Mouse (Mus musculus): ENCODE results near the gene Ghrh.

Gene Ghrh

DNA sequence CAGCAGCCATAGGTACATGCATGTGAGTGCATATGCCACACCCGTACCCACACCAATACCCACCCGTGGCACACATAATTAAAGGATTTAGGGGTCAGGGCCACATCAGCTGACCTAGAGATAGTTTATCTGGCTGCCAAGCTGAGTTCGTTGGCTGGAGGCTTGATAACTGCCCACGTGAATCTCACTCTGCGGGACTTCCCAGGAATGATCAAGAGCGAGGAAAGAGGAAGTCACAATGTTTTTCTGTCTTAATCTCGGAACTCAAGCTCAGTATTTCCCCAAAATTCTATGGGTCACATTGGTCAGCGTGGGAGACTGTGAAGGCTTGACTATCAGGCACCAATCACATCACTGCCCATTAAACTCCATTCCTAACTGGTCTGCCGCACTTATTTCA is 19.5 kb upstream of the Ghrh start:
- no peak for TF ChIP-seq GATA4 (IDR thresholded peaks at IDR 0.05; ENCODE audit: insufficient replicate concordance, low read length)

DNA sequence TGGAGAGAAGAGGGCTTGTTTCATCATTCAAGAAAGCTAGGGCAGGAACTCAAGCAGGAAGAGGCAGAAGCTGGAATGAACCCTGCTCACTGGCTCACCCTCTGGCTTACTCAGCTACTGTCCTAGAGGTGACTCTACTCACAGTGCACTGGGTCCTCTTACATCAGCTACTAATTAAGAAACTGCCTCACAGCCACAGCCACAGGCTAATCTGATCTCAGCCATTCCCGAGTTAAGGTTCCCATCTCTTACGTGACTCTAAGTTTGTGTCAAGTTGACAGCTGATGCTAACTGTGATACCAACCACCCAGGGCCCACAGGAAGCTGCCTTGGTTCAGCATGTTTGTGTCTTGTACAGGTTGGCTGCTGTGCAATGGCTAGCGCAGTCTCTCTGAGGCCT is 15.7 kb upstream of the Ghrh start:
- TF ChIP-seq GATA4 (IDR thresholded peaks at IDR 0.05; ENCODE audit: insufficient replicate concordance, low read length): no peak

DNA sequence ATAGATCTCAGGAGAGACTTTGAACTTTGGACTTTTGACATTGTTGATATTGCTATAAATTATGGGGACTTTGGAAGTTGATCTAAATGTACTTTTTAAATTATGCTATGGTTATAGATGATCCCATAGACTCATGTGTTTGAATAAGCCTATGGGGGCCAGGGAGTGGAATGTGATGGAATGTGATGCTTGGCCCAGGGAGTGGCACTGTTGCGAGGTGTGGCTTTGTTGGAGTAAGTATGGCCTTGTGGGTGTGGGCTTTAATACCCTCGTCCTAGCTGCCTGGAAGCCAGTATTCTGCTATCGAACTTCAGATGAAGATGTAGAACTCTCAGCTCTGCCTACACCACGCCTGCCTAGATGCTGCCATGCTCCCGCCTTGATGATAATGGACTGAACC is 12.7 kb upstream of the Ghrh start:
- no peak for TF ChIP-seq GATA4 (IDR thresholded peaks at IDR 0.05; ENCODE audit: insufficient replicate concordance, low read length)

DNA sequence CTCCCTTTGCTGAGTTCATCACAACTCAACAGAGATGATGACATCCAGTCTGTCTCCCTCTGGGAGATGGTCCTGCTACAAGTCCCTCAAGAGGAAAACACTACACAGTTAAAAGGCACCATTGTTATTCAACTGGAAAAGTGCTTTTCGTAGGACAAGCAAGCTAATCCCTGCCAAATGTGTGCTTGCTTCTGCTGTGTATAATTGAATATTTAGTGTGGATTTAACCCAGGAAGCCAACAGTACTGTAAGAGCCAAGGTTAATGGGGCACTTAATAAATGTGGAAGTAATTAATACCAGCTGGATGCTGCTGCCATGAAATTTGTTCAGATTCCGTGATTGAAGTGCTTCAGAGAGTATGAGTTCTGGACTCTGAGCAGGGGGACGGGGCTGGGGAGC is 6.8 kb upstream of the Ghrh start:
- TF ChIP-seq GATA4 (IDR thresholded peaks at IDR 0.05; ENCODE audit: insufficient replicate concordance, low read length): no peak

DNA sequence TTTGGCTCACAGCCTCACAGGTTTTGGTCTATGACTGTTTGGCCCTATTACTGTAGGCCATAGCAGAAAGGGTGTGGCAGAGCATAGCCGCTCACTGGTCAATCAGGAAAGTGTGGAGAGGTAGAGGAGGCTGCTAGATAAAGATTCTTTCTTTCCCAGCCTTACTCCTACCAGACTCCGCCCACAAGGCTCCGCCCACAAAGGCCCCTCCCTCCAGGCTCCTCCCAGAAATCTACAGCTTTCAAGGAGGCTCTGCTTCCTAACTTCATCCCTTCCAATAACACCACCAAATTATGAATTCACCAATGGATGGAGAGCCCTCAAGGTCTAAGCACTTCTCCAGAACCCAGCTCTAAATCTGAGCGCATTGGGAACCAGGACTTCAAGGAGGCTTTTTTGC is 5.9 kb upstream of the Ghrh start:
- no peak for TF ChIP-seq GATA4 (IDR thresholded peaks at IDR 0.05; ENCODE audit: insufficient replicate concordance, low read length)

DNA sequence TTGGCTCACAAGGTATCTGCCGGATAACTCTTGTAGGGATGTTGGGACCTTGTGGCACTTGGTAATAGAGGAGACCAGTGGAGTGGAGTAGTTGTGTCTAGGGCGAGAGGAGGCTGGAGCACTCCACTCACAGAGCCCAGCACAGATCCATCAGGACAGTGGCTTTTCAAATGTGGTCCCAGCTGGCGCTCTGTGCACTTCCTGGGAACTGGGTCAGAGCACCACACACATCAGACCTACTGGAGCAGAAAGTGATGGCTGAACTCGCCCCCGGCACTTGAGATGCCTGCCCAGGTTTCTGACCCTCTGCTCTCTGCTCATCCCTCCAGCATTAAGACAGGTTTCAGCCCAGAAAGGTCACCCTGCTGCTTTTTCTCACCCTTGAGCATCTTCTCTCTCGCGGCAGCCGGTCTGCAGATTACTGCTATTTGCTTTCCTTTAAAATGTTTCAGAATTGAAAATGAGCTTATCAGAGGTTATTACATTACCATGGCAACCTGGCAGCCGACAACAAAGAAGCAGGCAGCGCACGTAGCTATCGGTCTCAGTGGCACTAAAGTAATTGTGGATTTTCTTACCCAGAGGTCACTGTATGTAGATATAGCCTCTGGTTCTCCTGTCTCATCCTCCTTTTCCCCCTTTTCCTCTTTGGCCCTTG is 1.9 kb upstream of the Ghrh start:
- no peak for TF ChIP-seq GATA4 (IDR thresholded peaks at IDR 0.05; ENCODE audit: insufficient replicate concordance, low read length)

DNA sequence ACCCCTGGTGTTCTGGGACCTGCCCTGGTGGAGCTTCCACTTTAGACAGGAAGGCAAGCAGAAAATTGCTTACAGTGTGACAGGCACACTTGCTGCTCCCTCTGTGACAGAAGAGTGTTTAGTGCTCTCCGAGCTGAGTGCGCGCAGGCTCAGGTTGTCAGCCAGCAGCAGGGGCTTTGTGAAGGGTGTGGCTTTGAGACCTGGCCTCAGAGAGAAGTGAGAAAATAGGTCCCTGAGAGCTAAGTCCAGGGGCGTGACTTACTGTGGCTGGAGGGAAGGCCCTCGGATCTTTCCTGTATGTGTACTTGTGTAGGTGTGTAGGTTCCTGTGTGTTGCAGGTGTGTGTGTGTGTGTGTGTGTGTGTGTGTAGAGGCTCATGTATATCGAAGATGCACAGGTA is 4.0 kb downstream of the Ghrh start:
- no peak for TF ChIP-seq GATA4 (IDR thresholded peaks at IDR 0.05; ENCODE audit: insufficient replicate concordance, low read length)

DNA sequence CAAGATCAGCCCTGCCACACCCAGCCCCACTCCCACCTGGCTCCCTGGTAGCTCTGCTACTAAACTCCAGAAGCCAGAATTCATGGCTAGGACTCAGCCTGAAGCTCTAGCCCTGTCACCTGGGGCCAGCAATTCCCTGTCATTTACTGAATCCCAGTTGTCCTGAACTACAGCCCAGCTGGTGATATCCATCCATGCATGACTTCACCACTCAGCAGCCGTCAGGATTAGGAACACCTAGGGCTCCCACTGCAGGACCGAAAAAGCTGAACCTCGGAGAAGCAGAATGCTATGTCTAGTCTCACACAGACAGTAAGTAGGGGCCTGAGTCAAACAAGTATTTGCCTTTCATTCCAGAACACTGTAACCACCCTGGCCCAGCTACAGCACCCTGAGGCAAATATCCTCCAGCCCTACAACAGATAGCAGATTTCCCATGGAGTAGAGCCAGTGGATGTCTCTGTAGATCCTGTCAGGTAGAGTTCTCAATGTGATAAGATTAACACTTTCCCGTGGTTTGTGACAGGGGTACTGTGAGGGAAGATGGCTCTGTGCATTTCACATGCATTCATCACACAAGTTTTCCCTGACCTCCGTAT is 4.9 kb downstream of the Ghrh start:
- TF ChIP-seq GATA4 (IDR thresholded peaks at IDR 0.05; ENCODE audit: insufficient replicate concordance, low read length): no peak

DNA sequence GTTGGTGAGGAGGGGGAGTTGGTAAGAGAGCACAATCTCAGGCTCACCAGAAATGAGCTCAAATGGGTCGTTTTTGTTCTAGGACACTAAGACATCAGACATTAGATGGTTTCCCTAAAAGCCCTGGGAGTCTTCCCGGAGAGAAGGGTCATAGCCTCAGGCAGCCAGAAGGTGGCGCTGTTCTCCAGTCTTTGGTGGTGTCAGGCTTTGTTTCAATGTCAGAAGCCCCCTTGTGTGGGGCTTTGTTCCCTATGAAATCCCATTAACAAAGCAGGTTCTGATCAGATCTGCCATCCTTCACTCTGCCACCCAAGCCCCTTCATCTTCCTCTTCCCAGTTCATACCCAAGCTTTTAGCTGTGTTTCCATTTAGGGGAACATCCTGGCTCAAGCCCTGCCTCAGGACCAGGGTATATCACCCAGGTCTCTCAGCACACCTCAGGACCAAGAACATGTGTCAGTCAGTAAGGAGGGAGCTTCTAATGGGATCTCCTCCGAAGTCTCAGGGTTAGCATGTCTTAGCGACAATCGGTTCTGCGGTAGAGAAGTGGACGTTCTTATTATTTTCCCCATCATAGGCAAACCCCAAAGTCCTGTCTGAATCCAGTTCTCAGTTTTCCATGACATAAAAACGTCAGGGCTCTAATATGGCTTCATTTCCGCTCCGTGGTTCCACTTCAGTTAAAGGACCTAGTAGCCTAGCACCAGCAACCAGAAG is 5.6 kb downstream of the Ghrh start:
- TF ChIP-seq GATA4 (IDR thresholded peaks at IDR 0.05; ENCODE audit: insufficient replicate concordance, low read length): no peak

DNA sequence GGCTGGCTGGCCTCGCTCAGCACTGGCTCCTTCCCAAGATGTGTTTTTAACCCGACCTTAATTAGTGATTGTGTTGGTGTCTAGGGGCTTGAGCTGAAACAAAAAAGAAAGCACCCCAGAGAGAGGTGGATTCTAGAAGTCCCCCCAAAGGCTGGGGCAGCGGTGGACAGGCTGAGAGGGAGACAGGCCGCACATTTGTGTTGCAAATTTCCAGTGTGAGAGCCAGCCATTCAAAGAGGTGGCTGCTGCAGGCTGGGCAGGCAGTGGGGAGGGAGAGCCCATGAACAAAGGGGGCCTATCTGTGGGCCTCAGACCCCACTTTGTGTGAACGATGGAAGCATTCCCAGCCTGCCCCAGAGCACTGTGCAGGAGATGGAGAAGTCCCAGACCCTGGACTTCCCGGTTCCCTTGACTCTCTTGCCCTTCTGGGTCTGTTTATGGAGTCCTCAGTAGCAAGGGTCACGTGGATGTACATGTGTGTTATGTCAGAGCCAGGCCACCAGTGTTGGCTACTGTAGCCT is 7.0 kb downstream of the Ghrh start:
- no peak for TF ChIP-seq GATA4 (IDR thresholded peaks at IDR 0.05; ENCODE audit: insufficient replicate concordance, low read length)

DNA sequence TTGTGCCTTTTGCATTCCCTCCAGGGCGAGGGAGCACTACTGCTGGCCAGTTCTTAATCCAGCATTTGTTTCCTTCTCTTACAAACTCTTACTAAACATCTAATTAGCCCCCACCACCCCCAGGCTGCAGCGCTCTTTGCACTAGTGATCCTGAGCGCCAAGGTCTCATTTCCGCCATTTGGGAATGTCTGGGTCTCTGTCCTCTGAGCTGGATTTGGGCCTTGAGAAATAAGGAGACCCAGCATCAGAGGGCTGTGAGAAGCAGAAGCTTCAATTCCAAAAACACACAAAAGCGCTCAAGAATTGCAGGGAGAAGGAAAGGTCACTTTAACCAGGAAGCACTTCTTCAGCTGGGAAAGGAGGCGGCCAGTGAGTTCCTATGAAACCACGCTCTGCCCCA is 7.8 kb downstream of the Ghrh start:
- TF ChIP-seq GATA4 (IDR thresholded peaks at IDR 0.05; ENCODE audit: insufficient replicate concordance, low read length): no peak

DNA sequence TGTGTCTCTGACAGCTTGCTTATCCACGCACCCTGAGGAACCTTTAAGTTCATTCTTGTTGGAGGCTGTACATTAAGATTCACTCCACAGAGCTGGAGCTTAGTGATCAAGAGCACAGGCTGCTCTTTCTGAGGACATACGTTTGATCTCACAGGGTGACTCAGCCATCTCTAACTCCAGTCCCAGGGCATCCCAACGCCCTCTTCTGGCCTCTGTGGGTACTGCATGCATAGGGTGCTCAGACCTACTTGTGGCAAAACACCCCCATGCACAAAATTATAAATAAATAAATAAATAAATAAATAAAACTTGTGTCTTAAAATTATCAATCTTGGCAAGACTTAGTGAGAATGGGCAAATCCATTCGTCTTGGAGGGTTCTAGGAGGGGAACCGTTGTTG is 8.6 kb downstream of the Ghrh start:
- no peak for TF ChIP-seq GATA4 (IDR thresholded peaks at IDR 0.05; ENCODE audit: insufficient replicate concordance, low read length)

DNA sequence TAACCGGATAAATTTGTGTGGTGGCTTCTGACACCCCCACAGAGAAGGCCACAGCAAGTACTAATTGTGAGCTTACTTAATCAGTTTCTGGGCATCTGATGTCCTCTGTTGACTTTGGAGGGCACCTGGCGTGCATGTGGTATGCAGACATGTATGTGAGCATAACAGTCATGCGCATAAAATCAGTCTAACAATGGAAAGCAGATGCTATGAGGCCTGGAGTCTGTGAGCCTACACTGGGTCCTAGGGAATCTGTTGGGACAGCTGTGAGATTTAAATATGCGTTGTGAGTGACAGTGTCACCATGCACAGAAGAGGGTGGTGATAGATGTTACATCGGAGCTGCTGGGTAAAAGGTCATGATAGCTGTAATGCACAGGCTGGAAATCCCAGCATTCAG is 15.2 kb downstream of the Ghrh start:
- TF ChIP-seq GATA4 (IDR thresholded peaks at IDR 0.05; ENCODE audit: insufficient replicate concordance, low read length): no peak

DNA sequence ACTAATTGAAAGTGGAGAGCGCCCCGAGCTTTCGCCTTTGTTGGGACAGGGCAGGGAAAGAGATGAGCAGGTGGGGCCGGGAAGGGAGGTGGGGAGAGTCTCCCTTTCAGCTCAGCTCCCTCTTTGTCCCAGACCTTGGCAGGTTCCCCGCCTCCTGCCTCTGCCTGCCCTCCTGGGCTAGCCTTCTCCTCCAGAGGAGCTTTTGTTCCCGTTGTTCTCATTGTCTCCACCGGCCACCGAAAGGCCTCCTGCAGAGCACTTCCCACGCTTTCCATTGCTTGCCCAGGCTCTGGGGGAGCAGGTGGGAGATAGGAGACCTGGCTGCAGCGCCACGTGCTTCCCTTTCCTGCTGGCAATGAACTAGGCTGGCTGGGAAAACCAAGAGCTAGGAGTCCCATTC is 18.7 kb downstream of the Ghrh start:
- no peak for TF ChIP-seq GATA4 (IDR thresholded peaks at IDR 0.05; ENCODE audit: insufficient replicate concordance, low read length)

DNA sequence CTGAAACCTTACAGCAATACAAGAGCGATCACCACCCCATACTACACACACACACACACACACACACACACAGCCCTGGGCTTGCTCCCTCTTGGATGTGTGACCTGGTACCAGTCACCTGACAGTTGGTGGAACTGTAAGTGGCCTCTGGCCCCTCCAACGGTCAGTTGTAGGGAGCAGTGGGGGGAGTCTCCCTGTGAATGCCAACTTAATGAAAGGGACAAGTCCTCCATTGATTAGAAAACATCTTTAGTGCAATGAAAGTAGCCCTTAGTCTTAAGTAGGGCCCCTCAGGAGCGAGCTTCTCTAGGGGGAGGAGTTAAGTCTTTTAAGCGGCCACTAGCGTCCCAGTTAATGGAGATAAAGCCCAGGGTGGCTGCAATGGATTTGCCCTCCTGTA is 19.2 kb downstream of the Ghrh start:
- no peak for TF ChIP-seq GATA4 (IDR thresholded peaks at IDR 0.05; ENCODE audit: insufficient replicate concordance, low read length)

DNA sequence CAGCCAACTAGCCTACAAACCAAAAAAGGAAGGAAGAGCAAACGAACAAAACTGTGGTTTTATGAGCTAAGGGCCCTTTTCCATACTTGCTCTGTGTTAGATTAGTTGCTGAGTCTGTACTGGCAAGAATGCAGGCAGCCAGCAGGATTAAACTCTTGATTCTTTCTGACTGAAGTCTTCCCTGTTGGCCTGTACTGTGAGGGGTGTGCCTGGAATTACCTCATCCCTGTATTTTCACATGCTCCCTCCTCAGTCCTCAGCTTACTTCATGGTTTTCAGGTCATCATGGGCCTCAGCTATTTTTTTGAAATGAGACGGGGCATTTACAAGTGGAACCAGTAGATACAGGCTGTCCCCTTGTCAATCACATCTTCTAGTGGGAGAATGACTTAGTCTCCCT is 22.1 kb downstream of the Ghrh start:
- no peak for TF ChIP-seq GATA4 (IDR thresholded peaks at IDR 0.05; ENCODE audit: insufficient replicate concordance, low read length)
